Mouse (Mus musculus) cerebellum, adult 2 months (tissue): ENCODE data around the gene Gm4131.

ENCODE experiments used
- CTCF ChIP-seq: fragments of 200-500 bp; IDR thresholded peaks from 2 replicates; pipeline ENCODE4 v1.5.1; 2011; ENCODE audit warnings: low read depth, mild to moderate bottlenecking, control low read depth, low read length, moderate library complexity, borderline replicate concordance; ENCODE audit not compliant: insufficient read depth
- POLR2A ChIP-seq: fragments of 200-500 bp; IDR thresholded peaks from 2 replicates; pipeline ENCODE4 v1.6.1; 2011; ENCODE audit warnings: low read length, control low read depth, borderline replicate concordance; ENCODE audit not compliant: insufficient read depth

- TF ChIP-seq POLR2A (no peak), CTCF (no peak)
These were observed 87.3 kb downstream of the Gm4131 start for GRCm38 (mm10) chr14:62479395-62479794.
